Mouse (Mus musculus) hindbrain, embryonic 12.5 days (tissue): Measurements from ENCODE around the gene Pik3c2b. TPM values are rescaled to one million over a fixed set of nuclear protein-coding genes. Genes with fewer than 3 reads are reported as not detected.
"Not testable (repeated sequence)": the region's sequence is repeated elsewhere in the genome, so short reads cannot be mapped to it uniquely, and the experiment has no call there.

ENCODE experiments used
- ATAC-seq: fragments of 200-750 bp; cut with Nextera tagmentation; 2 replicates; pipeline ENCODE4 v1.8.0; 2017; ENCODE audit warnings: moderate TSS enrichment; ENCODE audit not compliant: low FRiP score
- H3K27ac ChIP-seq: fragments of 300-500 bp; sonication (generic); 2 replicates; pipeline ENCODE4 v1.5.1; 2016; ENCODE audit warnings: mild to moderate bottlenecking
- H3K27me3 ChIP-seq: fragments of 300-500 bp; sonication (generic); 2 replicates; pipeline ENCODE4 v1.6.1; 2016; ENCODE audit warnings: mild to moderate bottlenecking
- H3K36me3 ChIP-seq: fragments of 300-500 bp; sonication (generic); 2 replicates; pipeline ENCODE4 v1.6.1; 2016; ENCODE audit warnings: mild to moderate bottlenecking
- H3K4me1 ChIP-seq: fragments of 300-500 bp; sonication (generic); 2 replicates; pipeline ENCODE4 v1.6.1; 2016
- H3K4me2 ChIP-seq: fragments of 300-500 bp; sonication (generic); replicated peaks from 2 replicates; pipeline ENCODE4 v1.6.1; 2016; ENCODE audit warnings: mild to moderate bottlenecking
- H3K4me3 ChIP-seq: fragments of 300-500 bp; sonication (generic); 2 replicates; pipeline ENCODE4 v1.5.1; 2016; ENCODE audit warnings: mild to moderate bottlenecking
- H3K9ac ChIP-seq: fragments of 300-500 bp; sonication (generic); 2 replicates; pipeline ENCODE4 v1.6.1; 2016; ENCODE audit warnings: mild to moderate bottlenecking, moderate library complexity
- H3K9me3 ChIP-seq: fragments of 300-500 bp; sonication (generic); replicated peaks from 2 replicates; pipeline ENCODE4 v1.6.1; 2016; ENCODE audit warnings: mild to moderate bottlenecking
- WGBS: fragments of 180-500 bp; shearing (Covaris S2); methylation state at CpG from one replicate; pipeline ENCODE4 v1.1.7; 2016; 5-methylcytosine and 5-hydroxymethylcytosine counted together
- polyA plus RNA-seq: library from polyadenylated mRNA; unstranded; fragments of >200 nt; fragmentation: Nextera tagmentation; extraction: Ambion mirVana; gene quantifications from 2 replicates; pipeline ENCODE4 v1.2.1, GENCODE M21; 2016

Pik3c2b gene
- polyA plus RNA-seq, 1 experiment from 2014 or later: 17.0 TPM

DNA sequence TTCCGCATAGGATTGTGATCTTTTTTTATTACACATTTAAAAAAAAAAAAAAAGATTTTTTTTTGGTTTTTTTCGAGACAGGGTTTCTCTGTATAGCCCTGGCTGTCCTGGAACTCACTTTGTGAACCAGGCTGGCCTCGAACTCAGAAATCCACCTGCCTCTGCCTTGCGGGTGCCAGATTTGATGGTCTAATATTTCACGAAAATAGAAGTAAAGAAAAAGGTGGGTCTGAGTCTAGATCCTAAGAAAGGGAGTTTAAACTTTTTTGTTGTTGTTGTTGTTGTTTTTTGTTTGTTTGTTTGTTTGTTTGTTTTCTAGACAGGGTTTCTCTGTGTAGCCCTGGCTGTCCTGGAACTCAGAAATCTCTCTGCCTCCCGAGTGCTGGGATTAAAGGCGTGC lies 10.8 kb upstream of the Pik3c2b start:
- not testable (repeated sequence) for H3K27me3 ChIP-seq, ATAC-seq, H3K9ac ChIP-seq, H3K9me3 ChIP-seq, H3K36me3 ChIP-seq, H3K27ac ChIP-seq, H3K4me3 ChIP-seq, H3K4me2 ChIP-seq
- 73% methylated on average over 7 of the region's 7 CpGs for WGBS
- H3K4me1 ChIP-seq: peaks cover 11% of the 10 kb centered on the region

DNA sequence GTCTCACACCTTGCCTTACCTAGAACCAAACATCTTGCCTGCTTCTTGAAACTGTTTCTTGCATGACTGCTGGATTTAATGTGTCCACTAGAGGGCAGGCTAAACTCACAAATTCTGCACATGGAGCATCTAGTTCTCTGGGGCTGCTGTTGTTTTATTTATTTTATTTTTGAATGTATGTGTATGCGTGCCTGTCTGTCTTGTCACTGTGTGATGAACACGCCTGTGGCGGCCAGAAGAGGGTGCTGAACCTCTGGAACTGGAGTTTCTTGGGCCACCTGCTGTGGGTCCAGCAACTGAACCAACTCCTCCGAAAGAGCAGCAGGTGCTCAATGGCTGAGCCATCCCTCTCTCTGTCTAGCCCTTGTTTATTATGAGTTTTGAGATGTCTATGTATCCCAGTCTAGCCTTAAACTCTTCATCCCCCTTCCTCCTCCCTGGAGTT lies 5.9 kb upstream of the Pik3c2b start:
- peak; percentile 80 for ATAC-seq
- WGBS: 13% methylated on average over 4 of the region's 4 CpGs

DNA sequence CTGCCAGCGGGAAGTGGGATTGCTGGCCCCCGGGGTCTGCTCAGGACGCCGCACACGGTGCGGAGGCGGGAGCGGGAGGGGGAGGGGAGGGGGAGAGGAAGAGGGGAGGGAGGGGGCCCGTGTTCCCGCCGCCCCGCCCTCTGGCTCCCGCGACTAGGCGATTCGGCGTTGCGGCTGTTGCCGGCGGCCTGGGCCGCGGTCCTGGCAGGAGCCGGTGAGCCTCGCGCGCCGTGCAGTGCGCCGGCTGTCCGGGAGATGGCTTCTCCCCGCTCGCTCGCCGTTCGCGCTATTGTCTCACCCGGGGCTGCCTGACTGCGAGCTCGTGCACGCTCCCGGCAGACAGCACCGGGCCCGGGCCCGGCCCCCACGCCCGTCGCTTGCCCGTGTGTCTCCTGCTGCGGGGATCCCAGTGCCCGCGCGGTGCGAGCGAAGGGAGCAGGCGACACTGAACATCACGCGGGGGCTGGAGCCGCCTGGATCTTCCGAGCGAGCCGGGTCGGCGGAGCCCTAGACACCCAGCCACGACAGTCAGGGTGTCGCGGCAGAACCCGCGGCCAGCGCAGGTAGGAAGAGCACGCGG lies 484 bp downstream of the Pik3c2b start:
- H3K9ac ChIP-seq: peak overlapping the region; percentile 98
- peaks cover 51% of the 10 kb centered on the region for H3K4me1 ChIP-seq
- peak overlapping the region; percentile 97 for H3K27ac ChIP-seq
- WGBS: under 1% methylated on average over 69 of the region's 71 CpGs
- no peaks in the 10 kb centered on the region for H3K27me3 ChIP-seq
- H3K4me2 ChIP-seq: peak overlapping the region; percentile 87
- no peaks in the 10 kb centered on the region for H3K9me3 ChIP-seq
- no peaks in the 10 kb centered on the region for H3K36me3 ChIP-seq
- H3K4me3 ChIP-seq: peak overlapping the region; percentile 86
- ATAC-seq: peak; percentile 93

More for the DNA sequence above, 5.9 kb upstream of the Pik3c2b start:
- no peak overlapping the region for H3K27ac ChIP-seq
- H3K9ac ChIP-seq: no peak overlapping the region
- H3K9me3 ChIP-seq: no peaks in the 10 kb centered on the region
- H3K4me2 ChIP-seq: no peak overlapping the region
- H3K4me1 ChIP-seq: no peaks in the 10 kb centered on the region
- no peaks in the 10 kb centered on the region for H3K36me3 ChIP-seq
- no peaks in the 10 kb centered on the region for H3K27me3 ChIP-seq
- no peak overlapping the region for H3K4me3 ChIP-seq

DNA sequence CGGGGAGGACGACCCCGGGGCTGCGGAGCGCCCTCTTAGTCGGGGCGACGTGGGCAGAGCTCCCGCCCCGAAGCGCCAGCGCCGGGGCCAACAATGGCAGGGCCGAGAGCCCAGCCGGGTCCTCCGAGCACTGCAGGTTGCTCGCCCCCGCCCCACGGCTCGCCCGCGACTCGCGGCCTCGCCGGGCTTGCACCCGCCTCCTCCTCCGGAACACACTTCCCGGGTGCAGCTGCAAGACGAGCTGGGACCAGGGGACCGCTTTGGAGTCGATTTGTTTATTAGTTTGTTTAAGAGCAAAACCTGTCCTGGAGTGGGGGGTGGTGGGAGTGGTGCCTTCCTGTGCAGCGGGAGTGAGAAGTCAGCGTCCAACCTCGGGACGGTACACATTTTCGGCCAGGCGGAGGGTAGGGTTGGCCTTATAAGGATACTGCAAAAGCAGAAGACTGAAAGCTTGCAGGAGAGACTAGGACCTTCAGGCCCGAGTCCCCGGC lies 1.0 kb downstream of the Pik3c2b start:
- H3K4me3 ChIP-seq: peak overlapping the region; percentile 86
- peak overlapping the region; percentile 98 for H3K9ac ChIP-seq
- no peaks in the 10 kb centered on the region for H3K9me3 ChIP-seq
- no peaks in the 10 kb centered on the region for H3K36me3 ChIP-seq
- H3K27ac ChIP-seq: peak overlapping the region; percentile 97
- no peaks in the 10 kb centered on the region for H3K27me3 ChIP-seq
- peak overlapping the region; percentile 87 for H3K4me2 ChIP-seq
- peak; percentile 78 for ATAC-seq
- H3K4me1 ChIP-seq: peaks cover 51% of the 10 kb centered on the region
- WGBS: under 1% methylated on average over 38 of the region's 40 CpGs

DNA sequence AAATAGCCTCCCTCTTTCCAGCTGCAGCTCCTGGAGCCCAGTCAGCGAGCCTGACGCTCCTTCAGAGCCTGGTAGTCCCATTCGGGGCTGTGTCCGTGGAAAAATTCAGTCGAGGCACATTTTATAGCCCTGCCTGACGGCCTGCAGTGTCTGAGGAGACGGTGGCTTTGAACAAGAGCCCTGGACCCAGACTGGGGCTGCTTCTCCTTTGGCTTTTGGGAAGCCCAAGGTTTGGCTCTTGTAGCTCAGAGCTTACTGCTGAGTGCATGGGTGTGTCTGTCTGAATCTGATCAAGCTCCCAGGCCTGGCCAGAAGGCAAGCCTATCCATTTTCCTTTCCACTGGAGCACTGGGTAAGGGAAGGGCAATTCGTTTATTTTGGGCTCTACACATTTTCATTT lies 2.1 kb downstream of the Pik3c2b start:
- 33% methylated on average over 8 of the region's 8 CpGs for WGBS
- Histone ChIP-seq H3K4me2 (peak overlapping the region; percentile 87), H3K9me3 (no peaks in the 10 kb centered on the region), H3K4me3 (peak overlapping the region; percentile 86), H3K9ac (peak overlapping the region; percentile 98), H3K27ac (peak overlapping the region; percentile 97), H3K27me3 (no peaks in the 10 kb centered on the region), H3K4me1 (peaks cover 58% of the 10 kb centered on the region), H3K36me3 (no peaks in the 10 kb centered on the region)
- no peak for ATAC-seq

DNA sequence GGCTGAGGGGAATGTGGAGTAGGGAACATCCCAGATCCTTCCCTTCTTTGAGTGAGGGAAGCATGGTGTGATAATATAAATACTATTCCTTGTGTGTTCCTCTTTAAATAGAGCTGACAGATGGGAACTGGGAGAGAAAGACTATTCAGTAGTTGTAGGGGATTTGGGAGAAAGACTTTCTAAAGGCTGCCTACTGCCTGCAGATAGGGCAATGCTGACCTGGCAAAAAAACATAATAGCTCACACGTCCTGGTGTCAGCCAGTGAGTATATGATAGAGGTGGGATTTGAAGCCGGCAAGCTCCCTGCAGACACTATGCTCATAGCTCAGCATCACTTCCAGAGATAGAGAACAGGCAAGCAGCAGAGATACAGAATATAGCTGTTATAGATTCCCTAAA lies 3.2 kb downstream of the Pik3c2b start:
- 37% methylated on average over 2 of the region's 2 CpGs for WGBS
- no peaks in the 10 kb centered on the region for H3K9me3 ChIP-seq
- H3K4me1 ChIP-seq: peaks cover 67% of the 10 kb centered on the region
- no peaks in the 10 kb centered on the region for H3K27me3 ChIP-seq
- no peak for ATAC-seq
- H3K36me3 ChIP-seq: no peaks in the 10 kb centered on the region
- no peak overlapping the region for H3K27ac ChIP-seq
- peak overlapping the region; percentile 87 for H3K4me2 ChIP-seq
- peak overlapping the region; percentile 32; the same call in 1 of the 2 replicates for H3K9ac ChIP-seq
- H3K4me3 ChIP-seq: peak overlapping the region; percentile 86

DNA sequence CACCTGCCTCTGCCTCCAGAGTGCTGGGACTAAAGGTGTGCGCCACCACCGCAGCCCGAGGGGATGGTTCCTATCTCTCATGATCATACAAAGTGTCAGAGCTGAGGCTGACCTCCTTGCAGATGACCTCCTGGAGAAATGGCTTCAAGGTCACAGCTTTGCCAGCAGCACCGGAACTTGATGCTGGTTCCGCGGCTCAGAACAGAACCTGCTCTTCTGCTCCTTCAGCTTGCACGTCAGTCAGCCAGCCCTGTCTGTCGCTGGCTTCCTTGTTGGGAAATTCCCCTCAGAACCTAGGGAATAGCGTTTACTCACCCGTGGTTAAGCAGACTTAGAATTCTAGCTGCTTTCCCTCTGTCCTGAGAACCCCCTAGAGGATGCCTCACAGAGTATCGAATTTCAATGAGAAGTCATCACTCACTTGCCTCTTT lies 4.5 kb downstream of the Pik3c2b start:
- Histone ChIP-seq H3K4me2 (peak overlapping the region; percentile 17; the same call in 1 of the 2 replicates), H3K27ac (peak overlapping the region; percentile 25; the same call in 1 of the 2 replicates), H3K27me3 (no peaks in the 10 kb centered on the region), H3K9ac (no peak overlapping the region), H3K4me3 (no peak overlapping the region), H3K4me1 (peaks cover 65% of the 10 kb centered on the region), H3K9me3 (no peaks in the 10 kb centered on the region), H3K36me3 (no peaks in the 10 kb centered on the region)
- ATAC-seq: no peak
- 21% methylated on average over 11 of the region's 11 CpGs for WGBS

DNA sequence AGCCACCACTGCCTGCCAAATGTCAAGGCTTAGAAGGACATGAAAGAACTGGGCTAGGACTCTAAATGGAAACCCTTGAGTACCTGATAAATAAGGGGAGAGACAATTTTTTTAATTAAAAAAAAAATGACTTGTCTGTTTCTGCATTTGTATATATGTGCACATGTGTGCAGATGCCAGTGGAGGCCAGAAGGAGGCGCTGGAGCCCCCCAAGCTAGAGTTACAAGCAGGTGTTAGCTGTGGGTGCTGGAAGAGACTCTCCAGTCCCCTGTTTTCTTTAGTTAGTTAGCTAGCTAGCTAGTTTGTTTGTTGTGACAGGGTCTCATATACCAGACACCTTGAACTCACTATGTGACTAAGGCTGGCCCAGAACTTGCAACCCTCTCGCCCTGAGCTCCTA lies 6.4 kb downstream of the Pik3c2b start:
- no peak overlapping the region for H3K9ac ChIP-seq
- H3K4me3 ChIP-seq: no peak overlapping the region
- WGBS: 89% methylated on average over 2 of the region's 2 CpGs
- H3K9me3 ChIP-seq: no peaks in the 10 kb centered on the region
- no peak overlapping the region for H3K27ac ChIP-seq
- H3K27me3 ChIP-seq: no peaks in the 10 kb centered on the region
- ATAC-seq: no peak
- no peaks in the 10 kb centered on the region for H3K36me3 ChIP-seq
- peaks cover 60% of the 10 kb centered on the region for H3K4me1 ChIP-seq
- no peak overlapping the region for H3K4me2 ChIP-seq

DNA sequence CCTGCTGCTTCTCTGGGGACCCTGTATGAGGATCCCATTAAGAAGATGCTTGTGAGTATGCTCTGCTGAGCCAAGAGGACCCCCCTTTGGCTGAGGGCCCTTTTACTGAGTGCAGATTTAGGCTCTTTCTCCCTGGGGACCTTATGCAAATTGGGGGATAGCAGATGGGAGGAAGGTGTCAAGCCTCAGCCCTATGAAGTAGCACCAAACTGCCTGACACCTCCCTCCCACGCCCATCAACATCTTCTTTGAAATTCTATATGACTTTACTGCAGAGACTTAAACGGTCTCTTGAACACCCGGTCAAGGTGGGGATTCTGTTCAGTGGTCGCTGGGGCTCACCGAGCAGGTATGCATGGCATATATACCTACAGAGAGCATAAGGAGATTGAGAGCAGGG lies 7.6 kb downstream of the Pik3c2b start:
- ATAC-seq: no peak
- 68% methylated on average over 5 of the region's 5 CpGs for WGBS
- no peak overlapping the region for H3K9ac ChIP-seq
- H3K4me1 ChIP-seq: peaks cover 59% of the 10 kb centered on the region
- no peak overlapping the region for H3K27ac ChIP-seq
- no peaks in the 10 kb centered on the region for H3K27me3 ChIP-seq
- no peak overlapping the region for H3K4me3 ChIP-seq
- H3K36me3 ChIP-seq: no peaks in the 10 kb centered on the region
- no peak overlapping the region for H3K4me2 ChIP-seq
- H3K9me3 ChIP-seq: no peaks in the 10 kb centered on the region

DNA sequence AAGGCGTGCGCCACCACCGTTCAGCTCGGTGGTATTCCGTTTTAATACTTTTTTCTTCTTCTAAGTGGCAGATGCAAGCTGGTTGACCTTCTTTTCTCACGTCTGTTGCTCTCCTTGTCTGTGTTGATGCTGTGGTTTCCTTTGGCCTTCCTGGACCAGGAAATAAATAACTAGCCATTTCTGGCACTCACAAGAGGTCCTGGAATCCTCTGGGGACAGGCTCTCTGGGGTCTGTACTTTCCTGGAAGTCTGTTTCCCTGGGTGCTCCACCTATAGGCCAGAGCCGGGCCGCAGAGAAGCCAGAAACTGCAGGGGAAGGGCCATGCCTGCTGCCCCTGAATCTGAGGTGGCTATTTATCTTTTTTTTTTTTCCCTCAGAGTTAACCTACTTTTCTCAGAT lies 8.9 kb downstream of the Pik3c2b start:
- Histone ChIP-seq H3K36me3 (no peaks in the 10 kb centered on the region), H3K9me3 (no peaks in the 10 kb centered on the region), H3K9ac (no peak overlapping the region), H3K27ac (no peak overlapping the region), H3K4me3 (no peak overlapping the region), H3K4me2 (no peak overlapping the region), H3K27me3 (no peaks in the 10 kb centered on the region), H3K4me1 (peaks cover 46% of the 10 kb centered on the region)
- 78% methylated on average over 8 of the region's 8 CpGs for WGBS
- ATAC-seq: no peak

DNA sequence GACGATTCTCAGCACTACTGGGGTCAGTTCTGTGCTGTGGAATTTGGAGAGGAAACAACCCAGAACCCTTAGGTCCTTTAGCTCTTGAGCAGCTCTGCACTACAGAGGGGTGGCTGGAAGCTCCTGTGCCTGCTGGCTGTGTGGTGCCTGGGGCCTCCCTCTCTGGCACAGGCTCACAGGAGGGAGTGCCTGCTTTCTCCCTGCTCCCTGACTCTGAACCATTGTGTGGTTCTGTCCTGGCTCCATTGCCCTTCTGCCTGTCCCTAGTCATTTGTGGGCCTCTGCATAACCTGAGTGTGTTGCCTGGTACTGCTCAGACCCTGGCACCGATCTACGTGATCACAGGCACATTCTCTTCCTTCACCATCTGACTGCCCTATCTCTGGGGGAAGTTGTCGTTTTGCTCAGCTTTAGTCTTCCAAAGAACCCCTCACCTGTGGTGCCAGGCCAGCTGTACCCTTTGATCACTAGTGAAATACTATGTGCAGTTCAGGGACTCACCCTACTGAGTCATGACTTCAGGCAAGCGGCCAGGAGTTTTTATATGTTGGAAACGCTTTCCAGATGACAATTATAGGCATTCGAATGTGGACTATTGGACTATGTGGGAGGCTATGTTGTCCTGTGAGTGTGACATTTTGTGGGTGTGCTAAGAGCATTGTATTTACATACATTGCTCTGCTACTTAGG lies 12.0 kb downstream of the Pik3c2b start:
- no peak overlapping the region for H3K9ac ChIP-seq

DNA sequence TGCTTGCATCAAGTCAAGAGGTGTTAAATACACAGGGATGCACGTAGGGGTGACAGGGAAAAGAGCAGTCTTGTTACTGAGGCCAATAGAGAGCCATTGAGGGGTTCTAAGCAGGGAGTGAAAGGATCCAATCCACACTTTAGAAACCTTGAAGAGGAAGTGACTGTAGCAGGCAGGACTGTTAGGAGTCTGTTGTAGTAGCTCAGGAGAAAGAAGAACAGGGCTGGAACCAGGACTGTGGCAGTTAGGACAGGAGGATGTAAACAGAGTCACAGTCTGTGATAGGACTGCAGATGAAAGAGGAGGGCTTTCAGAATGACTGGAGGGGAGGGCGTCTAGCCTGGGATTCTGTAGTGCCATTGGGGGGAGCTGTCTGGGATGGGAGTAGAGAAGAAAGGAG lies 14.1 kb downstream of the Pik3c2b start:
- H3K4me2 ChIP-seq: no peak overlapping the region
- WGBS: 55% methylated on average over 2 of the region's 2 CpGs
- H3K27ac ChIP-seq: no peak overlapping the region
- H3K27me3 ChIP-seq: no peaks in the 10 kb centered on the region
- H3K4me1 ChIP-seq: peaks cover 20% of the 10 kb centered on the region
- no peaks in the 10 kb centered on the region for H3K9me3 ChIP-seq
- no peak for ATAC-seq
- no peak overlapping the region for H3K9ac ChIP-seq
- H3K4me3 ChIP-seq: no peak overlapping the region
- peaks cover 25% of the 10 kb centered on the region for H3K36me3 ChIP-seq

More for the DNA sequence above, 12.0 kb downstream of the Pik3c2b start:
- ATAC-seq: no peak
- no peak overlapping the region for H3K27ac ChIP-seq
- H3K27me3 ChIP-seq: no peaks in the 10 kb centered on the region
- H3K36me3 ChIP-seq: peaks cover 10% of the 10 kb centered on the region; the same call in 1 of the 2 replicates
- H3K4me2 ChIP-seq: no peak overlapping the region
- no peak overlapping the region for H3K4me3 ChIP-seq
- H3K9me3 ChIP-seq: no peaks in the 10 kb centered on the region
- peaks cover 31% of the 10 kb centered on the region for H3K4me1 ChIP-seq
- WGBS: 69% methylated on average over 7 of the region's 7 CpGs
